In the genomic region with DNA sequence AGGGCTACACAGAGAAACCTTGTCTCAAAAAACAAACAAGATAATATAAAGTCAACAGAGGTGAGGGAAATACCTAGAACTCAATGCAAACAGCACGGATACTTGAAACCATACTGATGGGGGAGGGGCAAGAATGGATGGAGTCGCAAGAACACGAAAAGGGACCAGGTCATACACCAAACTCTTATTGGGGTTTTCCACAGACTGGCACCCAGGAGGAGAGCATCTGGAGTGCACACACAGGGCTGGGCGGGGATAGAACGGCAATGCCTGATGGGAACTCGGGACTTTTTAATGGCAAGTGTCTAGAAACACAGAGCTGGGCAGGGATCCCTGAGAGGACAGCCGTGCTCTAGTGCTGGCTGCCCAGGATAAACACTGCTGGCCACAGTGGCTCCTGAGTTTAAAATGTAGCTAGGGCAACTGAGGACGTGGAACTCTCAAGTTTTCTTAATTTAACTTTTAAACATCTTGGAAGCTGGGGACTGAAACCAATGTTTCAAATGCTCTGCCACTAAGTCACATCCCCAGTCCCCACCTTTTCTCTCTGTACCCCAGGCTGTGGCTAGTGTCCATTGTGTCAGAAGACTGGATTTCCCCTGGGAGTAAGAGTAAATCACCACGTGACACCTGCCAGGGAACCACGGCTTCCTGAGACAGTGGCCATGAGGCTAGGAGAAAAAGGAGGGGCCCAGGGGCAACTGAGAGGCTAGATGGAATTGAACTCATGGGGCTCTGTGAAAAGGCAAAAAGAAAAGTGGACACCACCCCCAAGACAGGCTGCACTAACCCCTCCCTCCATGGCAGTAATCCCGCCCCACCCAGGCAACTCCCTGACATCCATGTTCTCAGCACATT, we compare ENCODE assay signal across 1 mouse cellular context.
A peak's percentile ranks its signal among the peaks of the same experiment; 100 is the strongest.
TF ChIP-seq lines count a peak whose summit lies in the region.

No protein-coding gene starts in this region.

TF ChIP-seq in CH12.LX, 34 proteins besides CTCF, POLR2A, EP300 and RAD21 (continued from another document):
- TF ChIP-seq SIN3A (IDR thresholded peaks at IDR 0.05; ENCODE audit: low read length) (peak; percentile 33; the same call in 1 of the 2 replicates), ELF1 (IDR thresholded peaks at IDR 0.05; ENCODE audit: low read depth, low read length) (no peak), GABPA (IDR thresholded peaks at IDR 0.05; ENCODE audit: insufficient replicate concordance, low read depth, low read length) (no peak), PAX5 (IDR thresholded peaks at IDR 0.05; ENCODE audit: low read length) (no peak), MAX (IDR thresholded peaks at IDR 0.05; ENCODE audit: low read length) (peak; percentile 70), MEF2A (IDR thresholded peaks at IDR 0.05; ENCODE audit: borderline replicate concordance, low read depth, low read length) (no peak), CHD2 (IDR thresholded peaks at IDR 0.05; ENCODE audit: low read length) (no peak; the same call in 1 of the 2 replicates), ZNF384 (IDR thresholded peaks at IDR 0.05; ENCODE audit: low read depth, low read length) (no peak), E2F4 (IDR thresholded peaks at IDR 0.05; ENCODE audit: insufficient replicate concordance, low read depth, low read length) (no peak), CHD1 (IDR thresholded peaks at IDR 0.05; ENCODE audit: low read depth, low read length) (no peak; the same call in 1 of the 2 replicates), IRF4 (IDR thresholded peaks at IDR 0.05; ENCODE audit: low read depth, low read length) (0 out of 2 replicates have a peak, but pooled peaks have one; percentile 24), BHLHE40 (IDR thresholded peaks at IDR 0.05; ENCODE audit: low read depth, low read length) (peak; percentile 63), NELFE (IDR thresholded peaks at IDR 0.05; ENCODE audit: low read depth, low read length) (no peak)
